Mouse (Mus musculus) forebrain, embryonic 16.5 days (tissue): ENCODE measurements at regions not wholly inside any gene's neighbourhood (a gene's known extent, or its start where the extent isn't known, plus 50 kb on each side); places are given as distances from the start of the nearest gene placed in this dataset.
A peak's percentile ranks its signal among the peaks of the same experiment; 100 is the strongest.

Experiments used
- ATAC-seq: fragments of 200-750 bp; cut with Nextera tagmentation; 2 replicates; pipeline ENCODE4 v1.8.0; 2017; ENCODE audit warnings: mild to moderate bottlenecking, moderate library complexity
- H3K27ac ChIP-seq: fragments of 300-500 bp; sonication (generic); 2 replicates; pipeline ENCODE4 v1.5.1; 2014; ENCODE audit warnings: low read length, control low read depth
- H3K27me3 ChIP-seq: fragments of 300-500 bp; sonication (generic); replicated peaks from 2 replicates; pipeline ENCODE4 v1.6.1; 2014; ENCODE audit warnings: low read length; ENCODE audit not compliant: control insufficient read depth, insufficient read depth
- H3K36me3 ChIP-seq: fragments of 300-500 bp; sonication (generic); 2 replicates; pipeline ENCODE4 v1.6.1; 2014; ENCODE audit not compliant: control insufficient read depth, insufficient read depth
- H3K4me1 ChIP-seq: fragments of 300-500 bp; sonication (generic); replicated peaks from 2 replicates; pipeline ENCODE4 v1.6.1; 2014; ENCODE audit warnings: low read length; ENCODE audit not compliant: control insufficient read depth, insufficient read depth
- H3K4me2 ChIP-seq: fragments of 300-500 bp; sonication (generic); 2 replicates; pipeline ENCODE4 v1.6.1; 2014; ENCODE audit warnings: mild to moderate bottlenecking, low read length, control low read depth
- H3K4me3 ChIP-seq: fragments of 300-500 bp; sonication (generic); replicated peaks from 2 replicates; pipeline ENCODE4 v1.5.1; 2014; ENCODE audit warnings: mild to moderate bottlenecking, low read length, control low read depth
- H3K9ac ChIP-seq: fragments of 300-500 bp; sonication (generic); replicated peaks from 2 replicates; pipeline ENCODE4 v1.6.1; 2014; ENCODE audit warnings: low read depth, low read length, control low read depth
- H3K9me3 ChIP-seq: fragments of 300-500 bp; sonication (generic); 2 replicates; pipeline ENCODE4 v1.6.1; 2016; ENCODE audit warnings: low read length; ENCODE audit not compliant: control insufficient read depth
- WGBS: fragments of 180-500 bp; shearing (Covaris S2); extraction: QIAGEN DNeasy Blood & Tissue Kit; methylation state at CpG from one replicate; pipeline ENCODE4 v1.1.7; 2014; 5-methylcytosine and 5-hydroxymethylcytosine counted together

DNA sequence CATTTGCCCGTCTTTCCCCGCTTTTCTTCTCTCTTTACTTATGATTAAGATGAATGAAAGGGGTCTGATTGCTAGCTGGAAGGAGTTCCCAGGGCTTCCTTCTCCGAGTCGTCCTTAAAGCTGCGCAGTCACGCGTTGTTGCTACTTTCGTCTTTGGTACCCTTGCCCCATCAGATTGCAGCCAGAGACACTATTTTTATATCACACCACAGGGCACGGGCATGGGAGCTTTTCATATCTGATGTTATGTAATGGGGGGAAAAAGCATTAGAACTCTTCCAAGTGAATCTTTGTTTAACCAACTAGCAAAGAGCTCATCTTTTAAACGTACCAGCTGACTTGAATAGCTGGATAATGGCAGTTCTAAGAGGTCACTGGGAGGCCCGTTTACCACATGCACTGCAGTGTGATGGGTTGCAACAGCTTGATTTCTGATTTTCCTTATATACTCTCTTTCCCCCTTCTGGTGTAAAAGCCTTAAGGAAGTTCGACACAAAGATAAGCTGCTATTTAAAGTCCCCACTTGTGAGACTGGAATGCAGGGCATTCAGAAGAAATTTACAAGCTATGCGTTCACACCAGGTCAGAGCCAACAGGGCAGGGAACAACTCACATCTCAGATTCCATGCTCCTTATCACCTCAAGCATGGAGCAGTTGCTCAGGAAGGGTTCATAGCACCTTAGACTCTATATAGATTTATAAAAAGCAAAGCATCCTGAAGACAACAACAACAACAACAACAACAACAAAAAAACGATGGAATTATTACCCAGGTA is 55.5 kb upstream of the Prickle1 start:
- Histone ChIP-seq H3K27ac (no peak overlapping the region), H3K36me3 (no peaks in the 10 kb centered on the region), H3K4me1 (no peaks in the 10 kb centered on the region), H3K4me3 (no peak overlapping the region), H3K9me3 (no peaks in the 10 kb centered on the region), H3K4me2 (no peak overlapping the region), H3K9ac (no peak overlapping the region), H3K27me3 (no peaks in the 10 kb centered on the region)
- ATAC-seq, result no peak
- 61% methylated on average over 14 of the region's 14 CpGs for WGBS

DNA sequence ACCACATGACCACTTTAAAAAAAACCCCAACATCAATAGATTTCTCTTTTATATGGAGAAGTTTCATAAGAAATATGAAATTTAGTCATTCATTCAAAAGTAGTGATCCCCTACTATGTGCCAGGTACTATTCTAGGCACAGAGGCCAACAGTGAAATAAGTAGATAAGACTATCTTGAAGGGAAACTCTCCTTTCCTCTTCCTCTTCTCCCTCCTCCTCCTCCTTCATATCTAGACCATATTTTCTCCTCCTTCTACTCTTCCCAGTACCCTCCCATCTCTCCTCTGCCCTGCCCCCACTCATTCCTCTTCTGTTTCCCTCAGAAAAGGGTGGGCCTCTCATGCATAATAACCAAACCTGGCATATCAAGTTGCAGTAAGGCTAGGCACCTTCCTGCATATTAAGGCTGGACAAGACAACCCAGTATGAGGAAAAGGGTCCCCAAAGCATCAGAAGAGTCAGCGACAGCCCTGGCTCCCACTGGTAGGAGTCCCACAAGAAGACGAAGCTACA is 54.4 kb upstream of the Prickle1 start:
- 88% methylated on average over 2 of the region's 2 CpGs for WGBS
- Histone ChIP-seq H3K27me3 (no peaks in the 10 kb centered on the region), H3K9me3 (no peaks in the 10 kb centered on the region), H3K9ac (no peak overlapping the region), H3K36me3 (no peaks in the 10 kb centered on the region), H3K4me2 (no peak overlapping the region), H3K4me3 (no peak overlapping the region), H3K27ac (no peak overlapping the region), H3K4me1 (no peaks in the 10 kb centered on the region)
- ATAC-seq, result no peak

DNA sequence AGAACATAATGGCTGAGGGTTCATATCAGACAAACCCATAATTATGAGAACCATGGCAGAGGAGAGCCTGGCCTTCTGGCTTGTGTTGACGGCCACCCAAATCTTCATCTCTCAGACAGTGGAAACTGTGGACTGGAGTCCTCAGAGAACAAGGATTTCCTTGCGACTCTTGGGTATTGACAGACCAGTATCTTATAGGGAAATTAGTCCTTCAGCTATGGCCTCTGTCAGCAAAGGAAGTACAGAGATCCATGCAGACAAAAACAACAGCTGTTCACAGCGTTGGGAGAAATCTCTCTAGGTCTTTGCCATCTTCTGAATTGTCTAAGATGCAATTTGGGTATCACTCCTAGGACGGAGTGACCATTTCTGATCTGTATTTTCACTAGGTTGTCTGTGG is 53.0 kb upstream of the Prickle1 start:
- 83% methylated on average over 4 of the region's 4 CpGs for WGBS
- H3K9me3 ChIP-seq, result no peaks in the 10 kb centered on the region
- no peak overlapping the region for H3K4me2 ChIP-seq
- H3K36me3 ChIP-seq, result no peaks in the 10 kb centered on the region
- H3K4me1 ChIP-seq, result no peaks in the 10 kb centered on the region
- no peak for ATAC-seq
- no peak overlapping the region for H3K4me3 ChIP-seq
- H3K9ac ChIP-seq, result no peak overlapping the region
- H3K27ac ChIP-seq, result no peak overlapping the region
- no peaks in the 10 kb centered on the region for H3K27me3 ChIP-seq

DNA sequence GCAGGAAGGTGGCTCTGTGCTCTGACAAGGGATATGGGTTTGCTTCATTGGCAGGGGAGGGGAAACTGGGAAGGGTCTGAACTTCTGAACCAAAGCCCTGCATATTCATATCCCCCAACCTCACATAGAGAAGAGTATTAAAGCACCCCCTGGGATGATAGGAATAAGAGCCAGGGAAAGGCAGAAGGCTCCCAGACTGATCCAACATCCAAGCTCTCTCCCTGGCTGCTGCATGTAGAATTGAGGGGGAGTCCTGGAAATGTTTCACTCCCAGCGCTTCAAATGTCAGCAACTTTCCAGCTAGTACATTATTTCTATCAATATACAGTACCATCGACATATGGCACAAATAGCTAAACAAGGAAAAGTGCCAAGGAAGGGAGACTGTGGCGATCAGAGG is 51.1 kb upstream of the Prickle1 start:
- WGBS, result 71% methylated on average over 3 of the region's 3 CpGs
- H3K27ac ChIP-seq, result no peak overlapping the region
- ATAC-seq, result peak; percentile 63

DNA sequence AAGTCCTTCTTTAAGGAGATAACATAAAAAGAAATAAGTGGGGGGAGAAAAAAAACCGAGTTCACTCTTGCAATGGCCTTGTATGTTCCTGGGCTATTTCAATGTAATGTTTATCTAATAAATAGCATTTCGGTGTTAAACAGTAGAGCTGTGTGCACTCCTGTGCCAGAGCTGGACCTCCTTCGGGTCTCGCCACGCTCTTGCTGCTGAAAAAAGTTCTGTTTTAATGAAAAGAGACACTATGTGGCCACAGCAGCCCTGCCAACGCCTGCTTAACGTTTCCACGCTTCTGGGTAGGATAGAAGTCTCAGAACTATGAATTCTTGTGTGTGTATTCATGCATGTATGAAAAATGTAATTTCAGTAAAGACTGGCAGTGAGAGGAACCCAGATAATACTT is 50.3 kb upstream of the Prickle1 start:
- no peak for ATAC-seq
- 88% methylated on average over 8 of the region's 8 CpGs for WGBS

More for the DNA sequence above, 51.1 kb upstream of the Prickle1 start:
- Histone ChIP-seq H3K4me3 (no peak overlapping the region), H3K4me1 (no peaks in the 10 kb centered on the region), H3K36me3 (no peaks in the 10 kb centered on the region), H3K9me3 (no peaks in the 10 kb centered on the region), H3K27me3 (no peaks in the 10 kb centered on the region), H3K9ac (no peak overlapping the region), H3K4me2 (no peak overlapping the region)

More for the DNA sequence above, 50.3 kb upstream of the Prickle1 start:
- H3K27me3 ChIP-seq, result no peaks in the 10 kb centered on the region
- no peaks in the 10 kb centered on the region for H3K36me3 ChIP-seq
- H3K9ac ChIP-seq, result no peak overlapping the region
- H3K4me3 ChIP-seq, result no peak overlapping the region
- no peaks in the 10 kb centered on the region for H3K4me1 ChIP-seq
- no peaks in the 10 kb centered on the region for H3K9me3 ChIP-seq
- no peak overlapping the region for H3K27ac ChIP-seq
- H3K4me2 ChIP-seq, result no peak overlapping the region
